Mouse (Mus musculus): ENCODE measurements around the gene Slc25a13. TPM values are rescaled to one million over a fixed set of nuclear protein-coding genes. Genes with fewer than 3 reads are reported as not detected.

Slc25a13 gene
- polyA plus RNA-seq, 1 experiment from 2014 or later, result 58.7 TPM

DNA sequence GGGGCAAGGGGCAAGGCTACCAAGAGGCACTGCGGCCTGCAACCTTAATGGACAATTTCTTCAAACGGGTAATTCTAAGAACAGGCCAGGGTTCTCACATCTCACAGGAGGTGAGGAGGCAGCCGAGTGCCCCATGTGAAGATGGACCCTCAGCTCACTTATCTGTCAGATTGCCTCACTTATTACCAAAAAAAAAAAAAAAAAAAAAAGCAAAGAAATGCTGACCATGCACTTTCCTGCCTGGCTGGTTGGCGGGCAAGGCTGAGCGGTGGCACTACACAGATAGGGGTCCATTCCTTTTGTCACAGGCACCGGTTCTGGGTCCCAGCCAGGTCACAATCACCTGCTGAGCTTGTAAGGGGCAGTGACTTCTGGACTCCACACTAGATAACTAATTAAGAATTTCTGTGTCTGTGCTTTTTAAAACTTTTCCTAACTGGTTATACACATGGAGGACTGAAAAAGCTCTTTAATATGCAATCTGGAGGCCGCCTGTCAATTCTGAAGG lies 141.0 kb downstream of the Slc25a13 start:
- no peaks in the 10 kb centered on the region for H3K27me3 ChIP-seq (ENCODE audit: control insufficient read depth, insufficient read depth, low read depth, low read length)
- no peak overlapping the region for H3K4me2 ChIP-seq (ENCODE audit: low read depth, low read length)
- no peaks in the 10 kb centered on the region for H3K9me3 ChIP-seq (replicated peaks; ENCODE audit: control insufficient read depth, low read length)
- no peak overlapping the region for H3K27ac ChIP-seq (ENCODE audit: low read length)
- WGBS (ENCODE audit: insufficient replicate concordance), result 79% methylated on average over 7 of the region's 7 CpGs
- no peak overlapping the region for H3K9ac ChIP-seq (ENCODE audit: low read depth, low read length)
- ATAC-seq (ENCODE audit: low read depth), result no peak
- H3K36me3 ChIP-seq (ENCODE audit: control insufficient read depth, insufficient read depth), result no peaks in the 10 kb centered on the region
- H3K4me3 ChIP-seq (ENCODE audit: low read depth, low read length), result no peak overlapping the region
- H3K4me1 ChIP-seq (ENCODE audit: control insufficient read depth, low read depth, low read length), result no peaks in the 10 kb centered on the region

DNA sequence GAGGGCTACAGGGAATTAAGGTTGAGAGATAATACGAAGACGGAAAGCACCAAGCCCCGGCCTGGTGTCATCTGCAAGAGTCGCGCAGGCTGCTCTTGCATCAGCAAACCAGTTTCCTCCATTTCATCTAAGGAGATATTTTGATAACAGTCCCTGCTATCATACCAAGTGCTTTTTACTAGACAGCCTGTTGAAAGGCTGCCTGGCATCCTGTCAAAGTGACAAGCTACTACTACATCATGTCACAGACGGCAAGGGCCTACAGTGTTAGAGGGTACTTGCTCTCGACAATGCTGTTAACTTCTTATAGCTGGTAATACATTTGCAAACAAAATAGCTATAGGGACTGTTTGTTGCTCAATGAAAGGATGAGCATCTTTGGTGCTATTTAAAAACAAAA lies 145.9 kb downstream of the Slc25a13 start:
- H3K4me2 ChIP-seq (ENCODE audit: low read depth, low read length), result no peak overlapping the region
- ATAC-seq (ENCODE audit: low read depth), result no peak
- no peaks in the 10 kb centered on the region for H3K36me3 ChIP-seq (ENCODE audit: control insufficient read depth, insufficient read depth)
- no peak overlapping the region for H3K4me3 ChIP-seq (ENCODE audit: low read depth, low read length)
- H3K27ac ChIP-seq (ENCODE audit: low read length), result no peak overlapping the region
- WGBS (ENCODE audit: insufficient replicate concordance), result 71% methylated on average over 7 of the region's 7 CpGs
- H3K9me3 ChIP-seq (replicated peaks; ENCODE audit: control insufficient read depth, low read length), result no peaks in the 10 kb centered on the region
- no peaks in the 10 kb centered on the region for H3K27me3 ChIP-seq (ENCODE audit: control insufficient read depth, insufficient read depth, low read depth, low read length)
- H3K4me1 ChIP-seq (ENCODE audit: control insufficient read depth, low read depth, low read length), result no peaks in the 10 kb centered on the region; the same call in 1 of the 2 replicates
- no peak overlapping the region for H3K9ac ChIP-seq (ENCODE audit: low read depth, low read length)

DNA sequence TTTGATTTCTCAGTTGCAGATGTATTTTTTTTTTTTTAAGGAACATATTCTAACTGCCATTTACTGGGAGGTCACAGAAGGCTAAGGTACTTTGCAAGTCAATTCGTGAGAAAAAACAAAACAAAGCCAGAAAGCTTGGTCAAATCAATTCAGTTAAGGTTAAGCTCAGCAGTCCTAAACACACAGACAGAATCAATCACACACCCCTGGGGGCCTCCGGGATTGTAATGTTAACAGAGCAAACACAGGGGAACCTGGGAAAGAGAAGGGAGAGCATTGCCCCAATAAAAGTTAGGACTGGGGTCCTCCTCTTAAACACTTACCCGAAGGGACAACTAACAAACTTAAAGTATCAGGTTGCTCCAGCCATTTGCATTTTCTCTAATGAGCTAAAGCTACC lies 147.0 kb downstream of the Slc25a13 start:
- H3K9me3 ChIP-seq (replicated peaks; ENCODE audit: control insufficient read depth, low read length), result no peaks in the 10 kb centered on the region
- H3K4me1 ChIP-seq (ENCODE audit: control insufficient read depth, low read depth, low read length), result no peaks in the 10 kb centered on the region; the same call in 1 of the 2 replicates
- no peaks in the 10 kb centered on the region for H3K27me3 ChIP-seq (ENCODE audit: control insufficient read depth, insufficient read depth, low read depth, low read length)
- WGBS (ENCODE audit: insufficient replicate concordance), result 36% methylated on average over 3 of the region's 3 CpGs
- H3K27ac ChIP-seq (ENCODE audit: low read length), result no peak overlapping the region
- no peak overlapping the region for H3K4me3 ChIP-seq (ENCODE audit: low read depth, low read length)
- H3K9ac ChIP-seq (ENCODE audit: low read depth, low read length), result no peak overlapping the region
- H3K4me2 ChIP-seq (ENCODE audit: low read depth, low read length), result no peak overlapping the region
- H3K36me3 ChIP-seq (ENCODE audit: control insufficient read depth, insufficient read depth), result no peaks in the 10 kb centered on the region
- ATAC-seq (ENCODE audit: low read depth), result no peak

DNA sequence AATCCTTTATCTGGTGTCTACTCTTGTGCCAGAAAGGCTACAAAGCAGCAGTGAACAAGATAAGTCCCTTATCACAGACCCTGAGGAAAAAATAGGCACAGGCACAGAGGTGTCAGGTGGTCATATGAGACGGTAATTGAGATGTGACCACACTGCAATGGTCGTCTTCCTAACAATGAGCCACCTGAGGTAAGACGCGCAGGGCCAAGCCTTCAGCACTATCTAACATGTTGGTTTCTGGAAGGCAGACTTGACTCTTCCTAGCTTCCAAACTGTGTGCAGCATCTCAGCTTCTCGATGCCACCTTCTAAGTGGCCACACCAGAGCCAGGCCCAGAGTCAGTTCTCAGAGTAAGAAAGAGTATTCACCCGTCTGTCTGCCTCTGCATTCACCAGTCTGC lies 149.8 kb downstream of the Slc25a13 start:
- H3K4me2 ChIP-seq (ENCODE audit: low read depth, low read length), result no peak overlapping the region
- no peak overlapping the region for H3K9ac ChIP-seq (ENCODE audit: low read depth, low read length)
- no peak overlapping the region for H3K27ac ChIP-seq (ENCODE audit: low read length)
- no peaks in the 10 kb centered on the region; the same call in 1 of the 2 replicates for H3K4me1 ChIP-seq (ENCODE audit: control insufficient read depth, low read depth, low read length)
- ATAC-seq (ENCODE audit: low read depth), result no peak
- no peak overlapping the region for H3K4me3 ChIP-seq (ENCODE audit: low read depth, low read length)
- no peaks in the 10 kb centered on the region for H3K27me3 ChIP-seq (ENCODE audit: control insufficient read depth, insufficient read depth, low read depth, low read length)
- no peaks in the 10 kb centered on the region for H3K36me3 ChIP-seq (ENCODE audit: control insufficient read depth, insufficient read depth)
- H3K9me3 ChIP-seq (replicated peaks; ENCODE audit: control insufficient read depth, low read length), result no peaks in the 10 kb centered on the region
- WGBS (ENCODE audit: insufficient replicate concordance), result 63% methylated on average over 6 of the region's 6 CpGs

DNA sequence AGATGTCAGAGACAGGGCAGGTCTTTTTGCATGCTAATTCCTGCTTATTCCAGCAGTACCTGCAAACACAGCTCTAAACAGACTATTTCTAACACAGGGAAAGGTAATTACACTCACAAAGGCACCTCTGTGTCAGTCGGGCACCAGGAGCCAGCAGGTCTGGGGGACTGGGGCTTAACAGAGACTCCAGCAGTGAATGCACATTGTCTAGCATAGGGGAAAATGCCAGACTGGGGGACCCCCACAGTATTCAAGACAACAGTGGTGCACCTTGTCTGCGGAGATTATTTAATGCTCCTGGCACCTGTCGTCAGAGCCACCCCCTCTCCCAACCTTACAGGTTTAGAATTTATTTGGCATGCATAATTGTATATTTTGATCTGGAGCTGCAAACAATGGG lies 158.4 kb downstream of the Slc25a13 start:
- Histone ChIP-seq H3K36me3 (ENCODE audit: control insufficient read depth, insufficient read depth) (no peaks in the 10 kb centered on the region), H3K27ac (ENCODE audit: low read length) (no peak overlapping the region), H3K27me3 (ENCODE audit: control insufficient read depth, insufficient read depth, low read depth, low read length) (no peaks in the 10 kb centered on the region), H3K9me3 (replicated peaks; ENCODE audit: control insufficient read depth, low read length) (no peaks in the 10 kb centered on the region), H3K4me3 (ENCODE audit: low read depth, low read length) (no peak overlapping the region), H3K4me2 (ENCODE audit: low read depth, low read length) (no peak overlapping the region), H3K4me1 (ENCODE audit: control insufficient read depth, low read depth, low read length) (no peaks in the 10 kb centered on the region), H3K9ac (ENCODE audit: low read depth, low read length) (no peak overlapping the region)
- 76% methylated on average over 3 of the region's 3 CpGs for WGBS (ENCODE audit: insufficient replicate concordance)
- ATAC-seq (ENCODE audit: low read depth), result no peak

DNA sequence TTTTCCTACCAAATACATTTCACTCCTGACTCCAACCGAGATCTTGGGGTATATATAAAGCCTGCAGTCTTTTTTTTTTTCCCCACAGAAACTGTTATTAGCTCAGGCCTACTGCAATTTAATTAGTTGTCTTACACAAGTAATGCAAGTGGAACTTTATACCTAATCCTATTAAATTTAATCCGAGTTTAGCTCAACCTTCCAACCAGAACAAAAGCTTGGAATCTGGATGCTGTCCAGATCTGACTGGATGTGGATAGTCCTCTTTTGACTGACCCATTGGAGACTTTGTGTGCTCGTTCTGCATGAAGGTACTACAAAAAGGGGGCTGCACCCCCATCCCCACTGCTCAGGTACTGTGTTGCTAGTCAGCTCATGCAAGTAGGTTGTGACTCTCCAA lies 163.0 kb downstream of the Slc25a13 start:
- H3K27ac ChIP-seq (ENCODE audit: low read length), result no peak overlapping the region
- WGBS (ENCODE audit: insufficient replicate concordance), result 65% methylated on average over 3 of the region's 3 CpGs
- H3K27me3 ChIP-seq (ENCODE audit: control insufficient read depth, insufficient read depth, low read depth, low read length), result no peaks in the 10 kb centered on the region
- no peaks in the 10 kb centered on the region for H3K9me3 ChIP-seq (replicated peaks; ENCODE audit: control insufficient read depth, low read length)
- H3K4me2 ChIP-seq (ENCODE audit: low read depth, low read length), result no peak overlapping the region
- ATAC-seq (ENCODE audit: low read depth), result no peak
- H3K4me1 ChIP-seq (ENCODE audit: control insufficient read depth, low read depth, low read length), result no peaks in the 10 kb centered on the region
- H3K9ac ChIP-seq (ENCODE audit: low read depth, low read length), result no peak overlapping the region
- no peak overlapping the region for H3K4me3 ChIP-seq (ENCODE audit: low read depth, low read length)
- no peaks in the 10 kb centered on the region for H3K36me3 ChIP-seq (ENCODE audit: control insufficient read depth, insufficient read depth)

DNA sequence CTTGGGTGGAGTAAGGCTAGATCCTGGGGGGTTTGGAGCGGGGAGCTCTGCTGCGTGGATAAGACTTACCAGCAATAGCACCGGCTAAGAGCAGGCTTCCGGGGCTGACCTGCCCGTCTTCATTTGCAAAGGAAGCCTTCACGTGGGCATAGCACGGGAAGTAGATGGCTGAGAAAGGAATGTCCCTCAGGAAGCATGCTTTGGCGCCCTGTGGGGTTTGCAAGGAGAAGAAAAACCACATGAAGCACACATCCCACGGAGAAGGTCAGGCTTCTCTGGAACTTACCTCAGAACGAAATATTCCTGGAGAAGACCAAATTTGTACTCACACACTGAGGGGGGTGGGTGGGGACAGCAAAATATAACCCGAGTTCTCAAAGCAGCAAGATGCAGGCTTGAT lies 164.3 kb downstream of the Slc25a13 start:
- no peaks in the 10 kb centered on the region for H3K36me3 ChIP-seq (ENCODE audit: control insufficient read depth, insufficient read depth)
- ATAC-seq (ENCODE audit: low read depth), result no peak
- no peak overlapping the region for H3K4me3 ChIP-seq (ENCODE audit: low read depth, low read length)
- H3K27me3 ChIP-seq (ENCODE audit: control insufficient read depth, insufficient read depth, low read depth, low read length), result no peaks in the 10 kb centered on the region
- whole genome bisulfite sequencing (ENCODE audit: insufficient replicate concordance), result 50% methylated on average over 11 of the region's 11 CpGs
- no peaks in the 10 kb centered on the region for H3K9me3 ChIP-seq (replicated peaks; ENCODE audit: control insufficient read depth, low read length)
- no peak overlapping the region for H3K9ac ChIP-seq (ENCODE audit: low read depth, low read length)
- H3K27ac ChIP-seq (ENCODE audit: low read length), result no peak overlapping the region
- no peaks in the 10 kb centered on the region for H3K4me1 ChIP-seq (ENCODE audit: control insufficient read depth, low read depth, low read length)
- H3K4me2 ChIP-seq (ENCODE audit: low read depth, low read length), result no peak overlapping the region

DNA sequence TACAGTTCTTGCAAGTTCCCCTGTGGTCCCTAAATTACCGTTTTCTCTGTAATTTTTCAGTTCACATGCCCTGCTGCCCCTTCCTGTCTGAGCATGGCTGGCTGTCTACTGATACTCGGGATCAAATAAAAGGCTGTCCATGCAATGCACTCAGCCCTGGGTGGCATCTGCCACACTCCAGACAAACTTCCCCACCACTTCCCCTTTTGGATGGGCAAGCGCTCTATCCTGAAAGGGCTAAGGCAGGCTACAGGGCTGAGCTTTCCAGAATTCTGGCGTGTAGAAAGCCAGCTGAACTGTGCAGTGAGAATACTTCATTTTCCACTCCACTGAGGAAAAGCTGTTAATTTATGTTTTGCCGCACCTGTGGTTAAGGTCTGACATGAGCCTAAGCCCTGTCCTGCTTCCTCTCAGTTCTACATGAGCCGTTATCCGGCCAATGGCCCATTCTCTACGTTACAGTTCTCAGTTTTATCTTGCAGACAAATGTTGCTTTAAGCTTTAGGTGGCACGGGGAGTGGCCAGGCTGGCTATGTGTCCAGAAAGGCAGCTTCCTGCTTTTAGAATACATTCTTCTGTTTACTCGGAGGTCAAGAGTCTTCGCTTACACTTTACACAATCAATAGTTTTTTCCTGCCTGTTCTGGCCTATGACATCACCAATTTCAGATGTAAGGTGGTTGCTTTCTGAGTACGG lies 170.1 kb downstream of the Slc25a13 start:
- H3K4me1 ChIP-seq (ENCODE audit: control insufficient read depth, low read depth, low read length), result no peaks in the 10 kb centered on the region; the same call in 1 of the 2 replicates
- H3K4me2 ChIP-seq (ENCODE audit: low read depth, low read length), result no peak overlapping the region
- H3K9me3 ChIP-seq (replicated peaks; ENCODE audit: control insufficient read depth, low read length), result no peaks in the 10 kb centered on the region
- 30% methylated on average over 12 of the region's 12 CpGs for WGBS (ENCODE audit: insufficient replicate concordance)
- no peak overlapping the region for H3K27ac ChIP-seq (ENCODE audit: low read length)
- no peaks in the 10 kb centered on the region for H3K27me3 ChIP-seq (ENCODE audit: control insufficient read depth, insufficient read depth, low read depth, low read length)
- H3K36me3 ChIP-seq (ENCODE audit: control insufficient read depth, insufficient read depth), result no peaks in the 10 kb centered on the region
- ATAC-seq (ENCODE audit: low read depth), result peak; percentile 71
- H3K9ac ChIP-seq (ENCODE audit: low read depth, low read length), result no peak overlapping the region
- no peak overlapping the region for H3K4me3 ChIP-seq (ENCODE audit: low read depth, low read length)

DNA sequence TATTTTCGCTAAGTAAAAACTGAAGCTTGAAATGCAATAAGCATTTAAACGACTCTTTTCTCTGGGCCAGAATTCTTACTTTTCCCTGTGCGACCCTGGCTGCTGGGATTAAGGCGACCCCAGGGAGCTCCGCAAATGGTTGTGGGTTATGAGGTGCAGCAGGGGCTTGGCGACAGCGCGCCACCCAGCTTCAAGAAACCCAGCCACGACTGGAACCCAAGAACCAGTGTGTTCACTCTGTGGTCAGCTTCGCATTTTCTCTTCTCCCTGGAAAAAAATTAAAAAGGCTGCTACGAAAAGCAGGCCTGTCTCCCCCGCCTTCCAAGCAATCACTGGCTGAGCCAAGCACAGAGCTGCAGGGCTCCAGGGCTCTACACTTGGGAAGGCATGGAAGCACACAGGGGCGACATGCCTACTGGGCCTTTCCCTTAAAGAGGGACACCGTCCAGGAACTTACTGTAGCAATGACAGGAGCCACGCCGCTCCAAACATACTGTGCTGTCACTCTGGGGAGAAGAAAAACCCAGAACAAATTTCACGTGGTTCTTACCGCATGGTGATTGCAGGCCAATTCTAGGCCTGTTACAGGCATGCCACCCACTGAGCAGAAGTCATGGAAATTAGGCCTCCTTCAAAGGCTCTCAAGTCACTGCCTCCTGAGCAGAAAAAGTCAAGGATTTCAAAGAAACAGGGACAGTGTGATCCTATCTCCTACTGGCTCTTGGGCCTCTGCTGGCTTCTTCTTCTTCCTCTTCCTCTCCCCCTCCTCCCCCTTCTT lies 178.0 kb downstream of the Slc25a13 start:
- ATAC-seq (ENCODE audit: low read depth), result no peak
- Histone ChIP-seq H3K4me2 (ENCODE audit: low read depth, low read length) (no peak overlapping the region), H3K27me3 (ENCODE audit: control insufficient read depth, insufficient read depth, low read depth, low read length) (no peaks in the 10 kb centered on the region), H3K9me3 (replicated peaks; ENCODE audit: control insufficient read depth, low read length) (no peaks in the 10 kb centered on the region), H3K4me3 (ENCODE audit: low read depth, low read length) (no peak overlapping the region), H3K9ac (ENCODE audit: low read depth, low read length) (no peak overlapping the region), H3K27ac (ENCODE audit: low read length) (no peak overlapping the region), H3K4me1 (ENCODE audit: control insufficient read depth, low read depth, low read length) (no peaks in the 10 kb centered on the region), H3K36me3 (ENCODE audit: control insufficient read depth, insufficient read depth) (no peaks in the 10 kb centered on the region)
- WGBS (ENCODE audit: insufficient replicate concordance), result 69% methylated on average over 18 of the region's 18 CpGs
